8 mouse cellular contexts compared by ENCODE assay signal in genomic region chr8:83331899-83332697, GRCm38 (mm10). TPM values are rescaled to one million over a fixed set of nuclear protein-coding genes. Genes with fewer than 3 reads are reported as not detected.
DNase-seq lines count a peak whose midpoint lies in the region; ATAC-seq and TF ChIP-seq lines count a peak whose summit lies in the region.

Elmod2 (minus strand) TSS chr8:83332486.

- POLR2A ChIA-PET in Patski (lab: Charles Lee), result no interaction called here

- H3K4me1 ChIP-seq in hindbrain, embryonic 13.5 days (replicated peaks), result peaks cover 20% of the 10 kb centered on the region

- in situ Hi-C loops in Patski (cut with MboI; ENCODE audit: low pct_unique_long_range_greater_than_20kb), result no loop called here

- peak; percentile 98 for ATAC-seq in Patski
- ATAC-seq in hindbrain, embryonic 13.5 days (ENCODE audit: low FRiP score), result peak; percentile 99

- CTCF ChIA-PET in Patski (lab: Charles Lee), result no interaction called here

- no peak for TF ChIP-seq CTCF in Patski (IDR thresholded peaks at IDR 0.05)

- under 1% methylated on average over 79 of the region's 85 CpGs for WGBS in hindbrain, embryonic 13.5 days

- DNase-seq in Patski (ENCODE audit: low read depth, low spot score), result peak; percentile 65
- peak; percentile 99 for DNase-seq in cerebellum, postnatal 14 days
- DNase-seq in frontal cortex, postnatal 14 days (ENCODE audit: low spot score in 2 of 2), result peak; percentile 90 to 96
- peak; percentile 94 to 98 for DNase-seq in layer of hippocampus, postnatal 25 days (ENCODE audit: extremely low spot score in 1 of 2, low spot score in 1 of 2)
- peak; percentile 97 for DNase-seq in lung, postnatal 25 days (ENCODE audit: low spot score)
- peak; percentile 99 for DNase-seq in retina, embryonic 14.5 days (ENCODE audit: low spot score)
- DNase-seq in thymus, postnatal 4 days, result peak; percentile 99

- H3K4me3 ChIP-seq in hindbrain, embryonic 13.5 days, result peak within 1 kb of the TSS; percentile 72

- H3K4me2 ChIP-seq in hindbrain, embryonic 13.5 days, result peak within 1 kb of the TSS; percentile 74

- peak within 1 kb of the TSS; percentile 86 for H3K9ac ChIP-seq in hindbrain, embryonic 13.5 days

- no peaks in the 10 kb centered on the region for H3K9me3 ChIP-seq in hindbrain, embryonic 13.5 days

- H3K27ac ChIP-seq in hindbrain, embryonic 13.5 days, result peak within 1 kb of the TSS; percentile 90

- H3K36me3 ChIP-seq in hindbrain, embryonic 13.5 days, result peaks cover 24% of the 10 kb centered on the region

- peaks cover 6% of the 10 kb centered on the region for H3K27me3 ChIP-seq in Patski
- H3K27me3 ChIP-seq in hindbrain, embryonic 13.5 days, result peaks cover 11% of the 10 kb centered on the region; the same call in 1 of the 2 replicates

RNA-seq across cellular contexts. Expression of gene Elmod2, which starts in this region (rescaled TPM):
- polyA plus RNA-seq in Patski (2021), result 8.8 TPM
- 23.7 and 25.8 TPM in 2 replicates for polyA plus RNA-seq in hindbrain, embryonic 13.5 days (2015; fragmentation: Nextera tagmentation; extraction: Ambion mirVana)
- 10 to 100 TPM; 13.8 to 14.8 TPM for total RNA-seq in layer of hippocampus, postnatal 25 days (2021)

Comparison
In these comparisons a context has a peak if more than half of its experiments do, and no peak if none do; other contexts are left out.
1. Peak in every context shown above with its lines: DNase-seq, ATAC-seq, H3K4me3 ChIP-seq and H3K27ac ChIP-seq.